Mouse (Mus musculus): Measurements from ENCODE around the gene Gm5089. TPM values are rescaled to one million over a fixed set of nuclear protein-coding genes. Genes with fewer than 3 reads are reported as not detected.

The Gm5089 gene
- total and polyA plus RNA-seq, 3 experiments = not detected

- Histone ChIP-seq H3K27ac (ENCODE audit: control insufficient read depth, low read depth, low read length) (no peak overlapping the region), H3K36me3 (ENCODE audit: control insufficient read depth in 1 of 2, insufficient read depth in 2 of 2, low read length in 2 of 2) (no peaks in the 10 kb centered on the region), H3K79me2 (ENCODE audit: control insufficient read depth, insufficient read depth, low read length, poor library complexity) (no peaks in the 10 kb centered on the region), H3K4me3 (ENCODE audit: control insufficient read depth in 1 of 2, insufficient read depth in 1 of 2, low read depth in 2 of 2, low read length in 2 of 2) (no peak overlapping the region), H3K27me3 (ENCODE audit: control insufficient read depth in 1 of 2, insufficient read depth in 2 of 2, low read length in 2 of 2) (no peaks in the 10 kb centered on the region), H3K9ac (ENCODE audit: control insufficient read depth, low read depth, low read length, poor library complexity, severe bottlenecking) (no peak overlapping the region), H3K9me3 (replicated peaks; ENCODE audit: insufficient read depth, low read length) (no peaks in the 10 kb centered on the region), H3K4me1 (ENCODE audit: control insufficient read depth in 1 of 2, insufficient read depth in 2 of 2, low read length in 2 of 2) (no peaks in the 10 kb centered on the region)
- no peak for DNase-seq (ENCODE audit: low read depth, low spot score)
- TF ChIP-seq ZMIZ1 (IDR thresholded peaks at IDR 0.05; ENCODE audit: low read depth, low read length) (no peak), BHLHE40 (IDR thresholded peaks at IDR 0.05; ENCODE audit: borderline replicate concordance, low read depth, low read length) (no peak), MAFK (IDR thresholded peaks at IDR 0.05; ENCODE audit: borderline replicate concordance, low read depth, low read length) (no peak), TAL1 (IDR thresholded peaks at IDR 0.05; ENCODE audit: low read length) (no peak), EP300 (IDR thresholded peaks at IDR 0.05; ENCODE audit: low read depth in 1 of 2, low read length in 2 of 2) (no peak), TCF12 (IDR thresholded peaks at IDR 0.05; ENCODE audit: low read depth, low read length) (no peak), MYC (IDR thresholded peaks at IDR 0.05; ENCODE audit: low read depth, low read length) (no peak), MAX (IDR thresholded peaks at IDR 0.05; ENCODE audit: low read length) (no peak), CTCF (IDR thresholded peaks at IDR 0.05 in 2 of 3, conservative IDR thresholded peaks at IDR 0.05 in 1 of 3; ENCODE audit: control insufficient read depth in 1 of 3, insufficient read depth in 1 of 3, low read depth in 2 of 3, low read length in 3 of 3, poor library complexity in 1 of 3, severe bottlenecking in 1 of 3) (no peak), JUND (IDR thresholded peaks at IDR 0.05; ENCODE audit: low read depth, low read length) (no peak)
Observed at GRCm38 (mm10) chr14:122487366-122487765, 36.5 kb upstream of the Gm5089 start.

- no peak for DNase-seq (ENCODE audit: low read depth, low spot score)
- no peaks in the 10 kb centered on the region for H3K27me3 ChIP-seq (ENCODE audit: control insufficient read depth in 1 of 2, insufficient read depth in 2 of 2, low read length in 2 of 2)
- no peak for TF ChIP-seq SIN3A (IDR thresholded peaks at IDR 0.05; ENCODE audit: low read length)
- TF ChIP-seq ZNF384 (IDR thresholded peaks at IDR 0.05; ENCODE audit: low read depth, low read length) = no peak
- no peak for TF ChIP-seq RCOR1 (IDR thresholded peaks at IDR 0.05; ENCODE audit: low read depth, low read length)
- TF ChIP-seq RAD21 (IDR thresholded peaks at IDR 0.05; ENCODE audit: low read depth, low read length) = no peak
- TF ChIP-seq HCFC1 (IDR thresholded peaks at IDR 0.05; ENCODE audit: low read depth, low read length) = no peak
- TF ChIP-seq MAX (IDR thresholded peaks at IDR 0.05; ENCODE audit: low read length) = no peak
- TF ChIP-seq CHD1 (IDR thresholded peaks at IDR 0.05; ENCODE audit: low read depth, low read length) = no peak
- TF ChIP-seq TAL1 (IDR thresholded peaks at IDR 0.05; ENCODE audit: low read length) = no peak
- no peak for TF ChIP-seq ZMIZ1 (IDR thresholded peaks at IDR 0.05; ENCODE audit: low read depth, low read length)
- no peak for TF ChIP-seq UBTF (IDR thresholded peaks at IDR 0.05; ENCODE audit: borderline replicate concordance, insufficient read depth, low read depth, low read length)
- no peak for TF ChIP-seq POLR2AphosphoS5 (IDR thresholded peaks at IDR 0.05; ENCODE audit: borderline replicate concordance, low read depth, low read length)
- TF ChIP-seq ELF1 (IDR thresholded peaks at IDR 0.05; ENCODE audit: low read depth, low read length) = no peak
Observed at GRCm38 (mm10) chr14:122486611-122487010, 35.7 kb upstream of the Gm5089 start.

More at GRCm38 (mm10) chr14:122486611-122487010, 35.7 kb upstream of the Gm5089 start:
- Histone ChIP-seq H3K79me2 (ENCODE audit: control insufficient read depth, insufficient read depth, low read length, poor library complexity) (no peaks in the 10 kb centered on the region), H3K27ac (ENCODE audit: control insufficient read depth, low read depth, low read length) (no peak overlapping the region), H3K9me3 (replicated peaks; ENCODE audit: insufficient read depth, low read length) (no peaks in the 10 kb centered on the region), H3K4me3 (ENCODE audit: control insufficient read depth in 1 of 2, insufficient read depth in 1 of 2, low read depth in 2 of 2, low read length in 2 of 2) (no peak overlapping the region), H3K36me3 (ENCODE audit: control insufficient read depth in 1 of 2, insufficient read depth in 2 of 2, low read length in 2 of 2) (no peaks in the 10 kb centered on the region), H3K9ac (ENCODE audit: control insufficient read depth, low read depth, low read length, poor library complexity, severe bottlenecking) (no peak overlapping the region), H3K4me1 (ENCODE audit: control insufficient read depth in 1 of 2, insufficient read depth in 2 of 2, low read length in 2 of 2) (no peaks in the 10 kb centered on the region)
